Comparison of ENCODE assay signal across 10 mouse cellular contexts in the genomic region with DNA sequence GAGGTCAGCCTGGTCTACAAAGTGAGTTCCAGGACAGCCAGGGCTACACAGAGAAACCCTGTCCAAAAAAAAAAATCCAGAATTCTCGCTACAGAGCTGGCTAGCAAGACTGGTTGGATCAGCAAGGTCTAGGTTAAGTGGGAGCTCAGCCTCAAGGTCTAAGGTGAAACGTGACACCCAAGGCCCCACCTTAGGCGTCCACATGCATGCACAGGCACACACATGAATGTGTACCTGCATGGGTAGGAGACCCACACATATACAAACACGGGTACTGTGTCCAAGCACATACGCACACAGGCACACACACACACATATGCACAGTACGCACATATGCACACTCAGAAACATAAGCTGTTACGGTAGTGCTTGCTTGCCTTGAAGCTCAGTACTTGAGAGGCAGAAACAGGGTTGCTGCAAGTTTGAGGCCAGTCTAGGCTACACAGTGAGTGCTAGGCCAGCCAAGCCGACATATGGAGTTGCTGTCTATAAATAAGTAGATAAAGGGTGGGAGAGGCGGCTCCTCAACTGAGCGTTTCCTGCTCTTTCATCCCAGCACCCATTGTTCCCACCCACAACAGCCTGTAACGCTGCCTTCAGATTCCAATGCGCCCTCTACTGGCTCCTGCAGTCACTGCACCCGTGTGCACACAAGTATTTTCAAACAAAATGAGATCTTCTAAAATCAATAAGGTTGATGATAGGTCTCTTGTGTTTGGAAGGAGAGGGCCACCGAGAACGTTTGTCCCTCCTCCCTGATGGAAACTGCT. TPM values are rescaled to one million over a fixed set of nuclear protein-coding genes. Genes with fewer than 3 reads are reported as not detected.
DNase-seq lines count a peak whose midpoint lies in the region; ATAC-seq and TF ChIP-seq lines count a peak whose summit lies in the region.
"Had no signal": no experiment of that assay in that cellular context is flagged by ENCODE, and none has a peak within 500 bp of the region (broad histone marks: within the 10 kb centered on the region; RNA-seq: fewer than 3 reads in every experiment).

No protein-coding gene starts in this region.

- 41% methylated on average over 15 of the region's 15 CpGs for WGBS in heart, adult 2 months
- WGBS in heart, embryonic 12.5 days = 43% methylated on average over 15 of the region's 15 CpGs
- 50% methylated on average over 15 of the region's 15 CpGs for WGBS in embryonic facial prominence, embryonic 11.5 days

- intact Hi-C loops in heart, adult 2 months (cut with DNase I) = loop anchor here (1.0 to 5.0 kb wide), 6 partner anchors 22 to 235 kb away; a partner anchor contains a TSS

- no peak for ATAC-seq in heart, embryonic 12.5 days (ENCODE audit: insufficient number of reproducible peaks, low FRiP score)
- ATAC-seq in embryonic facial prominence, embryonic 11.5 days (replicated peaks; ENCODE audit: insufficient number of reproducible peaks, low FRiP score, low TSS enrichment, low read depth) = no peak
- ATAC-seq in inflammation-experienced regulatory T-cells, adult 6 months = no peak

- H3K36me3 ChIP-seq in heart, adult 2 months (ENCODE audit: control insufficient read depth, insufficient read depth, low read length) = no peaks in the 10 kb centered on the region
- no peaks in the 10 kb centered on the region for H3K36me3 ChIP-seq in heart, embryonic 12.5 days
- H3K36me3 ChIP-seq in embryonic facial prominence, embryonic 11.5 days (replicated peaks; ENCODE audit: control insufficient read depth, insufficient read depth, low read depth, low read length) = no peaks in the 10 kb centered on the region
- H3K36me3 ChIP-seq: neural tube, embryonic 13.5 days had no signal

- no peaks in the 10 kb centered on the region for H3K79me2 ChIP-seq in heart, adult 2 months (replicated peaks; ENCODE audit: control insufficient read depth, insufficient read depth, low read length)

- no peak overlapping the region for H3K27ac ChIP-seq in heart, adult 2 months
- H3K27ac ChIP-seq in heart, embryonic 12.5 days (ENCODE audit: poor library complexity, severe bottlenecking) = no peak overlapping the region
- H3K27ac ChIP-seq in embryonic facial prominence, embryonic 11.5 days (replicated peaks; ENCODE audit: low read depth, low read length) = no peak overlapping the region
- H3K27ac ChIP-seq: neural tube, embryonic 13.5 days had no signal

- no peak for TF ChIP-seq POLR2A in heart, adult 2 months (IDR thresholded peaks at IDR 0.05; ENCODE audit: insufficient read depth, low read depth, low read length)

- DNase-seq in heart, adult 2 months = peak; percentile 41 to 70
- peak; percentile 62 to 64 for DNase-seq in B cell, adult 2 months
- DNase-seq in NIH3T3 (ENCODE audit: low read depth) = peak; percentile 73
- peak; percentile 73 for DNase-seq in embryonic facial prominence, embryonic 11.5 days (ENCODE audit: low spot score)
- DNase-seq in layer of hippocampus, adult 9-11 months = peak; percentile 53
- peak; percentile 84 for DNase-seq in naive thymus-derived CD4-positive, alpha-beta T cell, adult 2 months (ENCODE audit: low read depth)

- H3K9ac ChIP-seq in heart, adult 2 months (ENCODE audit: low read depth, low read length) = no peak overlapping the region
- no peak overlapping the region for H3K9ac ChIP-seq in heart, embryonic 12.5 days
- H3K9ac ChIP-seq in embryonic facial prominence, embryonic 11.5 days (replicated peaks; ENCODE audit: low read length) = no peak overlapping the region
- H3K9ac ChIP-seq: neural tube, embryonic 13.5 days had no signal

- H3K9me3 ChIP-seq in heart, embryonic 12.5 days (replicated peaks) = no peaks in the 10 kb centered on the region
- H3K9me3 ChIP-seq in embryonic facial prominence, embryonic 11.5 days (replicated peaks; ENCODE audit: control insufficient read depth, low read length) = no peaks in the 10 kb centered on the region
- H3K9me3 ChIP-seq: neural tube, embryonic 13.5 days had no signal

- H3K27me3 ChIP-seq in heart, adult 2 months (ENCODE audit: control insufficient read depth, insufficient read depth, low read length) = no peaks in the 10 kb centered on the region
- no peaks in the 10 kb centered on the region for H3K27me3 ChIP-seq in heart, embryonic 12.5 days (replicated peaks)
- no peaks in the 10 kb centered on the region for H3K27me3 ChIP-seq in embryonic facial prominence, embryonic 11.5 days (ENCODE audit: control insufficient read depth, insufficient read depth, low read length)
- H3K27me3 ChIP-seq: neural tube, embryonic 13.5 days had no signal

- H3K4me3 ChIP-seq in heart, adult 2 months = no peak overlapping the region
- H3K4me3 ChIP-seq in heart, embryonic 12.5 days = no peak overlapping the region
- no peak overlapping the region for H3K4me3 ChIP-seq in embryonic facial prominence, embryonic 11.5 days (ENCODE audit: low read depth, low read length)
- H3K4me3 ChIP-seq: neural tube, embryonic 13.5 days had no signal

- no peak overlapping the region for H3K4me2 ChIP-seq in heart, embryonic 12.5 days
- no peak overlapping the region for H3K4me2 ChIP-seq in embryonic facial prominence, embryonic 11.5 days (ENCODE audit: low read depth, low read length)
- H3K4me2 ChIP-seq: neural tube, embryonic 13.5 days had no signal

- peaks cover 10% of the 10 kb centered on the region for H3K4me1 ChIP-seq in heart, adult 2 months (ENCODE audit: control insufficient read depth, insufficient read depth, low read length)
- peaks cover 21% of the 10 kb centered on the region for H3K4me1 ChIP-seq in heart, embryonic 12.5 days (replicated peaks)
- H3K4me1 ChIP-seq in embryonic facial prominence, embryonic 11.5 days (ENCODE audit: control insufficient read depth, insufficient read depth, low read length) = no peaks in the 10 kb centered on the region; the same call in 1 of the 2 replicates

- TF ChIP-seq EP300 in heart, adult 2 months (IDR thresholded peaks at IDR 0.05; ENCODE audit: insufficient read depth, low read depth, low read length) = no peak

- peak; percentile 98 for TF ChIP-seq CTCF in heart, adult 2 months (IDR thresholded peaks at IDR 0.05)

RNA-seq across cellular contexts. Expression of a gene that starts 11.9 kb away (rescaled TPM):
- total RNA-seq in heart, adult 2 months (2021) = not detected
- polyA plus RNA-seq in heart, adult 2 months (2012; rRNA removed) = 0.08 and 0.23 TPM in 2 replicates
- 0.04 and 0.06 TPM in 2 replicates for polyA plus RNA-seq in heart, embryonic 12.5 days (2016; fragmentation: Nextera tagmentation; extraction: Ambion mirVana)
- polyA plus RNA-seq in embryonic facial prominence, embryonic 11.5 days (2014; fragmentation: Nextera tagmentation; extraction: Ambion mirVana) = 0.13 and 0.46 TPM in 2 replicates
- 1 to 10 TPM in 2 of 3 experiments, under 1 TPM in 1; 0.25 to 3.2 (median 2.7) TPM for polyA plus RNA-seq in inflammation-experienced regulatory T-cells, adult 6 months (2017; shearing (Covaris generic))

RNA-seq across cellular contexts. Expression of a gene that starts 16.6 kb away (rescaled TPM):
- total RNA-seq in heart, adult 2 months (2021) = under 1 TPM in 1 of 2 experiments, not detected in 1; 0.52 TPM
- polyA plus RNA-seq in heart, adult 2 months (2012; rRNA removed) = 0.14 and 0.29 TPM in 2 replicates
- polyA plus RNA-seq in heart, embryonic 12.5 days (2016; fragmentation: Nextera tagmentation; extraction: Ambion mirVana) = not detected in 2 replicates
- not detected in 2 replicates for polyA plus RNA-seq in embryonic facial prominence, embryonic 11.5 days (2014; fragmentation: Nextera tagmentation; extraction: Ambion mirVana)
- polyA plus RNA-seq in inflammation-experienced regulatory T-cells, adult 6 months (2017; shearing (Covaris generic)) = not detected
- total RNA-seq: gastrocnemius, postnatal 4 days had no signal
- polyA plus RNA-seq: neural tube, embryonic 13.5 days had no signal

RNA-seq across cellular contexts. Expression of a gene that starts 24.7 kb away (rescaled TPM):
- 10 to 100 TPM; 55.7 to 55.8 TPM for total RNA-seq in heart, adult 2 months (2021)
- 23.8 and 44.7 TPM in 2 replicates for polyA plus RNA-seq in heart, adult 2 months (2012; rRNA removed)
- polyA plus RNA-seq in heart, embryonic 12.5 days (2016; fragmentation: Nextera tagmentation; extraction: Ambion mirVana) = 75.8 and 77.5 TPM in 2 replicates
- 109 and 110 TPM in 2 replicates for polyA plus RNA-seq in embryonic facial prominence, embryonic 11.5 days (2014; fragmentation: Nextera tagmentation; extraction: Ambion mirVana)
- polyA plus RNA-seq in inflammation-experienced regulatory T-cells, adult 6 months (2017; shearing (Covaris generic)) = 10 to 100 TPM; 34.6 to 46.0 (median 39.5) TPM
